Mouse (Mus musculus) CD4-positive, CD25-positive, alpha-beta regulatory T cell, adult 4 months (primary cell): ENCODE measurements at regions not wholly inside any gene's neighbourhood (a gene's known extent, or its start where the extent isn't known, plus 50 kb on each side); places are given as distances from the start of the nearest gene placed in this dataset.
A peak's percentile ranks its signal among the peaks of the same experiment; 100 is the strongest.

Experiments
- ATAC-seq: one replicate; pipeline ENCODE4 v1.8.0; 2017

DNA sequence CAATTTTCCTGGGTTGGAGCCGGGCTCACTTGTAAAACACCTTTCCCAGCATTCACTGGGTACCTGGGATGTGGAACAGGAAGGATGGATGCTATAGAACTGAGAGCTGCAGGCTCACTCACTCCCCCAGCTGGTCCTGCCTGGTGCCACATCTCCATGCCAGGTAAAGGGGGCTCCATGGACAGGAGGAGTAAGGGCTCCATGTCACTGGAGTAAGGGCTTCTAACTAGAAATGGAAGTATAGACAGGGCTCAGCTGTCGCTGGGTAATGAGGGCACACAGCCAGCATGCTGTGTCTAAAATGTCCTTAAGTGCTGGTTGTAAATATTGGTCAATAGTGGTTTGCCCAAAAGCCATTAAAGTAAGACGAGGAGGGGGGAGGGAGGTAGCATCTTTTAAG is 99.4 kb upstream of the Gpr12 start:
- no peak for ATAC-seq

DNA sequence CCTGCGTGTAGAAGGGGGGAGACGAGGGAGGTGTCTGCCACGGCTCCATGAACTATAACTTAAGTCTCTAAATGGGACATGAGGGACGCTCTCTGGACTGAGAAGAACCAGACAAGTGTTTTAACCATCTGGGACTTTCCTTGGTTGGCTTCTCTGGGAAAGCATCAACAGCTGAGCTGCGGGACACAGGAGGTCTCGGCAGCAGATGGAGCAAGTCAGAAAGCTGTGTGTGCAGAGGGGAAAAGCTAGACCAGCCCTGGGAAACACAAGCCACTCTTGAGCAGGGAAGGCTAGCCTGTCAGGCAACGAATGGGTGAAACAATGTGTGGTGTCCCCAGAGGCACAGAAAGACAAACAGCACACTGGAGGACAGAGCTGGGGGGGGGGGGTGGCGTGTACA is 98.5 kb upstream of the Gpr12 start:
- no peak for ATAC-seq

DNA sequence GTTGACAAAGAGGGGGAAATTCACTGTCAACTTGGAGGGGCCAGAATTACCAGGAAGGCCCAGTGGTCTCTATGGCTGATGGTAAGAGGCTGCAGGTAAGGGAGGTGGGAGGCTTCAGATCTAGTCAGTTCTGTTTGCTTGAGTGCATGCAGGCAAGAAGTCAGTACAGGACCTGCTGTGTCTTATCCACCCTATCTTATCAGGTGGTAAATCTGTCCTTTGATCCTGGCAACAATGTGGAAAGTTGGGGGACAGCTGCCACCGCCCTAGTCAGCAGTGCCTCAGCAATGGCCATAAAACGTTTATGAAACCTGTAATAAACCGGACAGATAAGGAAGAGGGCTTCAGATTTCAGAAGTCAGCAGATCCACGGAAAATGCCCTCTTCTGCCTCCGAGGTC is 97.9 kb upstream of the Gpr12 start:
- ATAC-seq, result no peak

DNA sequence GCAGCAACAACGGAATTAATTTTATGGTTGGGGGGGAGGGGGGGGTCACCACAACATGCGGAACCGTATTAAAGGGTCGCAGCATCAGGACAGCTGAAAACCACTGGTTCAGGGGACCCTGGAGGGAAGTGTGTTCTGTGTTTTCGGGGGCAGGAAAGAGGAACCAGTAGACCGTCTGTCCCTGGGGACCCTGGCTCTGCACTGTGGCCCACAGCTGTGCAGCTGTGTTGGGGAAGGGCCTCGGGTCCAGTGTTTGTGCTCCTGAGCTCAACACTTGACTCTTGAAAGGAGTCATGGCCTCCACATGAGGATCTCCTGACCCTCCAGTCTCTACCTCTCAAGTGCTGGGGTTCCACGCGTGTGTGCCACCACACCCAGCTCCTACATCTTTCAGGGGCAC is 96.5 kb upstream of the Gpr12 start:
- no peak for ATAC-seq

DNA sequence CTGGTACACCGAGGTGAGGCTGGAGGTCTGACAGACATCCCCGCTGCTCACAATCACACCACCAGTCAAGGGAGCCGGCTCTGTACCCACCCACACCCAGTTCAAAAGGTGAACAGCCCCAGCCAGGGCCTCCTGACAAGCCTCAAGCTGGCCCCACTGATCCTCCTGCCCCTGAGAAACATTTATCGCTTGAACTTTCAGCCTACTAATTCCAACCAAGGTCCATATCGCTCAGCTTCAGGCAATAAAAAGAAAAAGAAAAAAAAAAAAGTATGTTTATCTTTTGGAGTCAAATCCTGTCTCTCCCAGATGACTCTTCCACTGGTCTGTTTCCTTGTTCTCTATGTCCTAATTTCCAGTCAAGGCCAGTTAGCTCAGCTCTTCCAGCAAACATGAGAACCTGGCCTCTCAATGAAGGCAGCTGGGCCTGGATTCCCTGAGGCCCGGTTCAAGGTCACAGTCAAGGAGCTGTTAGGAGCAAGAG is 94.2 kb upstream of the Gpr12 start:
- no peak for ATAC-seq

DNA sequence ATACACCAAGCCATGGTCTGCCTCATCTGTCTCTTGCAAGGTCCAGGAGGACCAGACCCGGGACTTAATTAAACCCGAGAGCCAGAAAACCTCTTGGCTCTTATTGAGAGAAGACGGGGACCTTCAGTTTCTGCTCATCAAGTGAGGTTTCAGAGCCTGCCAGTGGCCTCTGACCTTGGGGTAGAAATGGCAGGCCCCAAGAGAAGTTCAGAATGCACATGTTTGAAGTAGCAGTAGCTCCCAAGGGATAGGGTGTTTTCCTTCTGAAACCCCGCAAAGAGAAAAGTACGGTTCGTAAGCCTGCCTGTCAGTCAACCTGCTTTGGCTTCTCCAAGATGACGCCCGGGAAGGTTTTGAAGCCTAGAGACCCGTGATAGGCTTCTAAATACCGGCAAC is 93.7 kb upstream of the Gpr12 start:
- ATAC-seq, result no peak

DNA sequence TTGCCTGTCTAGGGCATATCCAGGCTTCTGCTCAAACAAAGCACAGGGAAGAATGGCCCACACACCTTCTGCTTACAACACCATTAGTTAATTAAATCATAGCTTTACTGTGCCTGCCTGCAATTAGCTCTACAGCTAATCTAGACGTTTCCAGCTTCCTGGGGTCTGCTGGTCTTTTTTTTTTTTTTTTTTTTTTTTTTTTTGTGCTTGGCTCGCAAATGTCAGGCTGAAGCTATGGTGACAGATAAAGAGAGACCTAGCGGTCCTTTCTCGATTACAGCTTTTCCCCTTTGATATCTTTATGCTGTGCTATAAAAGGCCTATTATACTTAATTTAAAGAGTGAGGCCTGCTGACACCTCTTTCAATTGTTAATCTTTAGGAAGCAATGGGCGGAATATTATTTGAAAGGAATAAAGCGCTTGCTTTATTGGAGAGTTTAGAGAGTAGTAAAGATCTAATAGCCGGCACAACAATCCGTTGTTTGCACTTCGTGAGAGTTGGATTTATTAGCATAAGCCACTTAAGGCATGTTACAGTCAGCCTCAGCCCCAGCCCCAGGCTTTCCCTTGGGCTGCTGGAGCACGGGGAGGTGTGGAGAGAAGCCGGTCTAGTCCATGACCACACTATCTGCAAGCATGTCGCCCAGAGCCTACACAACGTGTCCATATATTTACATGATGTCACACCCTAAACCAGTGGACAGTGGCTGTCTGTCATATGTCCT is 93.2 kb upstream of the Gpr12 start:
- no peak for ATAC-seq

DNA sequence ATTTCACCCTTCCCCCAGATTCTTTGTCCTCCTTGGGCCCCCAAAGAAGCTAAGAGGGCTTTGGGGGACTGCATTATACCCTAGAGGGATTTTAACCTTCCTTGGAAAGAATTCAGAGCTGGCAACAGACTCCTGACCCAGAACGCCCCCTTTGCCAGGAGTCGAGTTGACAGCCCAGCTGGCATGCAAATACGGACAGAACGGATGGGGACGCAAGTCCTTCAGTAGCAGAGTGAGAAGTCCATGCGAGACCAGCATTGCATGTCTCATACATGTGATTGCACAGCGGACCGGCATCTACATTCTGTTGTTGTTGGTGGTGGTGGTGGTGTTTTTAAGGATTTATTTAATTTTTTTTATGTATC is 92.1 kb upstream of the Gpr12 start:
- no peak for ATAC-seq

DNA sequence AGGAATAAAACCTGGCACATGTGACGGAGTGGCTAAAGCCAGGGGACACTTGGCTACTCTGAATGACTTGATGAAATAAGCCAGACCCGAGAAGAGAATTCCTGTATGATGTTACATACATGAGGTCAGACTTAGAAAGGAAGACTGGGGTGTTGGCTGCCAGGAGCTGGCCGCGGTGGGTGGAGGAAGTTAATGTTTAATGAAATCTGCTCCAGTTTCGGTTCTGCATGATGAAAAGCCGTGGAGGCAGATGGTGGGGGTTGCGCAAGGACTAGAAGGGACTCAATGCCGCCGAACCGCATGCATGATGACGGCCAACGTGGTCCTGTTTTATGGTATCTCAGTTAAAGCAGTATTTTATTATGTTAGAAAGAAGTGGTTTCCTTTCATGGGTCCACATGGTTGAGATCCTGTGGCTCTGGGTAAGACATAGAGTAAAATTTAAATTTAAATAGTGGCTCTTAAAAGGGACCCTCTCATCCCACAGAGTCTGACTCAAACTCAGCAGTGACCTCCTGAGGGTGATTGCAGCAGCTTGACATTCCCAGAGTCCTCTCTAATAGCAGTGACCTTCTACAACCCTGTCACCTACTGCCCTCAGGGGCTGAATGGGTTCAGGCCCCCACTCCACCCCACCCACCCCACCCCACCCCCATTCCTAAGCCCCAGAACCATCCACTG is 91.6 kb upstream of the Gpr12 start:
- ATAC-seq, result no peak

DNA sequence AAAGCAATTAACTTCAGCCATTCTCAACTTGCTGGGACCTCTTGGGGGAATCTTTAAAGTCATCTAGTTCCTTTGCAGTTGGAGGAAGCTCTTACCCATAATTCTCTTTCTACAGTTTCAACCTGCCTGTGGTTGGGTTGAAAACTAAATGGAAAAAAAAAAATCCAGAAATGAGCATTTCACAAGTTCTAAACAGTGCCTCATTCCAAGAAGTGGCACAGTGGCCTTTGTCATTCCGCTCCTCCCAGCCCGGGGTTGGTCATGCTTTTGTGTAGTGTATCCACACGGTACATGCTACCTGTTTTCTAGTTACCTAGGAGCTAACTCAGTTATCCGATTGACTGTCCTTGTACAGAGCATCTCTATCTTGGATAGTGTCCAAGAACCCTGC is 90.8 kb upstream of the Gpr12 start:
- ATAC-seq, result no peak

DNA sequence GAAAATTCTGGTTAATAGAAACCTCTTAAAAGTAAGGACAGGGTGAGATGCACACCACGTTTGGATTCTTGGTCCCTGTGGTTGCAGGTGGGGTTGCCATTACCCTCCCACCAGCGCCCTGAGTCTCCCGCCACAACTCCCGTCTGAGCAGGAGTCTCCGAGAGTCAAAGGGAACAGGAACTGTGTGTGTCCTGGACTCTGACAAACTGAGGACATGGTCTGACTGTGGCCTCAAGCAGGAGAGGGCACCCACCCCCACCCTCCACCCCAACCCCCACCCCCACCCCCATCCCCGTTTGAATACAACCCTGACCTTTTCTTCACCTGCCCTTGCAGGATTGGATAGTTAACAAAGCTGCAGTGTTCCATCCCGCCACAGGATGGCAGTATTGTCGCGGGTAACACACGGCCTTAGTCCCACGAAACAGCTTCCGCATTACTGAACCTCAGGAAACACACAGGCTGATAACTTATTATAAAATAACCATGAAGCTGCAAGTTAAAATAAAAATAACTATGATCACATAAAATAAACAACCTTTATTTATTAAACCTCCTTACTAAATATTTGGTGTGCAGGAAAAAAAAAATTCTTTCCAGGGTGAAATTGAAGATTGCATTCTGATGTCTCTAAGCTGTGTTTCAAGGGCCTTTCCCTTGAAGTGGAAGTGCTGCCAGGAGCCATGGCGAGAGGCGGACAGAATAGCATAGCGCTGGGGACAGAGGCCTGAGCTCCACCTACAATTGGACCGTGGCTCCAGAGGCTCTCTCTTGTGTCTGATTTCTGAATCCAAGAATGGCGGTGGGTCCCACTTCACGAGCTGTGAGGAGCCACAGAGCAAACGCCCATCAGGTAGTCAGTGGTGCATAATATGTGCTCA is 90.2 kb upstream of the Gpr12 start:
- peak; percentile 90 for ATAC-seq

DNA sequence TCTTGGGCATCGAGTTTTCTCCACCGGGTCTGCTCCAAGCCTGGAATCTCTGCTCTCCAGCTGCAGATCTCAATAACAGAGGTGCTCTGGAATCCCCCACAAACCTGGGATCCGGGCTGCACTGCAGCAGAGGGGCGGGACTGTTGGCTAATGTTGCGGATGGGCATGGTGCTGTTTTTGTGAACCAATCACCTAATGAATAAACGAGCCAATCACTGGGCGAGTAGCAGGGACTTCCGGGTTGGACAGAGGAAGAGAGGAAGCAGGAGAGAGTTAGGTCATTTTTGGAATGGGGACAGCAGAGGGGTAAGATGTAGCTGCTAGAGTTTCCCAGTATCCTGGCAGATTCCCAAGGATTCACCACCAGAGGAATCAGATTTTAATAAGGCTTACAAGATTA is 76.7 kb upstream of the Gpr12 start:
- ATAC-seq, result no peak

DNA sequence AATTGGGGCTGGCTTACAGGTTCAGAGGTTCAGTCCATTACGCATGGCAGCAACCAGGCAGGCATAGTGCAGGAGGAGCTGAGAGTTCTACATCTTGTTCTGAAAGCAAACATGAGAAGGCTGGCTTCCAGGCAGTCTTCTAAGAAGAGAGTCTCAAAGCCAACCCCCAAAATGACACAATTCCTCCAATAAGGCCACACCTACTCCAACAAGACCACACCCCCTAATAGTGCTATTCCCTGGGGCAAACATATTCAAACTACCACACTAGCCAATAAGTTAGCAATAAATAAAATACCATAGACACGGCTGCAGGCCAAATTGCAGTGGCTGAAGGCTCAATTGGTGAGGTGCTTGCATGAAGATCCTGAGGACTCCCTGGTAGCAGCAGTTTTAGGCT is 72.2 kb upstream of the Gpr12 start:
- ATAC-seq, result no peak

DNA sequence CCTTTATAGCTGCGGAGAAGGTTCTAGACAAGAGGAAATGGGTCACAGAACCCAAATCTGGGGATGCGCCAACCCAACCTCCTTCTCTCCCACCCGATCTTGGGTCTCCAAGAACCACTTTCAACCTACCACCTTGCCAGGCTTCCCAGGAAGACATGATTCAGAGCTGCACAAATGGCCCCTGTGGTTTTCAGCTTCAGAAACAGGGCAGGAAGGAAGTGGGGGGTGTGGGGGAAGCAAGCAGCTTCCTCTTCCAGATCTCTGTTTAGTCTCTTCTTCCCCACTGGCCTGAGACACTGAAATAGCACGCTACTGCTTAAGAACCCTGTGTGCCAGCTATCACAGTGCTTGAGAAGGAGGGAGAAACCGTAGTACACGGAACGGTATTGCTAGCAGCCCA is 70.4 kb upstream of the Gpr12 start:
- ATAC-seq, result peak; percentile 93

DNA sequence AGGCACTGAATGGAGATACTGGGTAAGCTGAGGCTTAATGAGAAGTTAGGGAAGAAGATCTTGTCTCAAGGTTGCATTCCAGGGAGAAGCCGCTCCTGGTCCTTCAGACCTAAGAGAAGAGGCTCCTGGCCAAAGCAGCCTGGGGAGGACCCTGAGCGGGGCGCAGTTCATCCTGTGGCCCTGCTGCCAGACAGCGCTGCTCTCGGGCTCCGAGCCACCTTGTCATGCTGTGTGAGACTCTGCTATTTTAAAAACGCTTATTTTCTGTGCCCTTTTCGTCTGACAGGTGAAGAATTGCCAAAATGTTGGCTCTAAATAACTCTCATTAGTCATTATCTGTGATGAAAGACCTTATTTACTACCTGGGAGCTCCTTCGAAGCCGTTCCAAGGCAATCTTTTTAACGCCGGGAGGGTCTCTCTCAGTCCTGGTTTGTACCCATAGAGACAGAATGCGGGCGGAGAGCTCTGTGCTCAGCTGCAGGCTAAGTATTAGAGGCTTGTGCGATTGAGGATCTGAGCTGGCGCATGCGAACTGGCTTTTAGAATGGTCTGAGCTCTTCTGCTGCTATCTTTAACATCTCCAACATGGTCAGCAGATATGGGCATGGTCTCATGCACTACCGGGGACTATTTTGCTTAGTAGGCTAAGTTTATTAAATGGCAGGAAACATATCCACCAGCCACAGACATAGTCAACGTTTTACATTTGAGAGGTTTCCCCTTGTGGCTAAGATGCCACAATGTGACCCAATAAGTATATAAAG is 68.8 kb upstream of the Gpr12 start:
- no peak for ATAC-seq

DNA sequence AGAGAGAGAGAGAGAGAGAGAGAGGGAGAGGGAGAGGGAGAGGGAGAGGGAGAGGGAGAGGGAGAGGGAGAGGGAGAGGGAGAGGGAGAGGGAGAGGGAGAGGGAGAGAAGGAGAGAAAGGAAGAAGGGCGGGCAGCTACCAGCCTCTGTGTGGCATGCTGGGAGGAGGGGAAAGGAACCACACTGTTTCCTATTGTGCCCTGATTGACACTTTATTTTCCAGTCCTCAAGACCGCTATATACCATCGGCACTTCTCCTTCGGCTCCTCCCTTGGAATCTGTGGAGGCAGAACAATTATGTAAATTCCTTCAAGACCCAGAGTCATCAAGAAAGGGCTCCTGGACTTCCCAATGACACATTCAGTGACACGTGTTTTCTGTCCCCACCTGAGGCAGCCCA is 67.8 kb upstream of the Gpr12 start:
- ATAC-seq, result no peak

DNA sequence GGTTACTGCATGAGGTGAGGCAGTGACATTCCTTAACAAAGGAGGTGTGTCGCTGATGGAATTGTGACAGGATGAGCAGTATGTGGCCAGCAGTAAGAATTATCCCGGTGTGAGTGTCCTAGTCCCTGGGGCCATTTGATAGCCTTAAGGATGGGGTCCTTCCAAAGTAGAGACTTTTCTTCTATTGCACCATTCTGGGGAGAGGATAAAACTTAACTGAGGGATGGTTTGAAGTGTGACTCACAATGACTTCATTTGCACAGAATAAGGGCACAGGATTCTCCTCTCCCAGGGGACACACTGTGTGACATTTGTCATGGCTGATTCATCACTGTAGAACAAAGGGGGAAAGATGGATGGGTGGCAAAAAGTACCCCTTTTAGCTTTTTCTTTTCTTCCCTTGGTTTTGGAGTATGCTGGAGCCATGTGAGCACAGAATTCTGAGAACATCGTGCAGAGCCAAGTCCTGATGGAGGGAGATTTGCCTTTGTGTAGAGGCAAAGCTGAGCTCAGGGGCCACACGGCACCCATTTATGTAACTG is 63.6 kb upstream of the Gpr12 start:
- no peak for ATAC-seq

DNA sequence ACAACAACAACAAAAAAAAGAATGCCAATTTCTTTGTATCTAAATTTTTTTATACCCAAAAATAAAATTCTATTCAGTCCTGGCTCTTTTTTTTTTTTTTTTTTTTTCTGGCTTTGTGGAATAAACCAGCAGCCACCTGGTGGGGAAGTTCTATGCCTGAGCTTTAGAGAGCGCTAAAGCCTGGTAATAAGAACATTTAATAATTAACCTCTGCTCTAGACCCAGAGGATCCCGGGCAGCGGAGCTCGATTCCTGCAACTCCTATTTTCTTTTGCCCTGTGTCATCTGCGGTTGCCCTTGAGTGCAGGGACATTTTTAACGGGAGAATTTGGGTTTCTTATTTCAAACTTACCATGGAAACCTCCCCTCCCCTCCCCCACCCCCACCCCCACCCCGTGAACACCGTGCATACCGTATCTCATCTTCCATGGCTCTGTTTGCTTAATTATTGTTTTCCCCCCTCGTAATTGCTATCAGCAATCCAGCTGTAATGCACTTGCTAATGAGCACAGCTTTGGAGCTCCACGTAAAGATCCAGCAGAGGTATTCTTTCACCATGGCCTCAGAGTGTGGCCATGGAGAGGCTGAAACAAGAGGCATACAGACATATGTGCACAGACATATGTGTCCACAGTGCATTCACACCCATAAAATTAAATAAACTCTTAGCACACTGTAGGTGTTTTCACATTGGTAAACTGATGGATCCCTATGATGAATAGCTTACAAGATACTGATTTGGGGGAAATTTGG is 62.8 kb upstream of the Gpr12 start:
- no peak for ATAC-seq

DNA sequence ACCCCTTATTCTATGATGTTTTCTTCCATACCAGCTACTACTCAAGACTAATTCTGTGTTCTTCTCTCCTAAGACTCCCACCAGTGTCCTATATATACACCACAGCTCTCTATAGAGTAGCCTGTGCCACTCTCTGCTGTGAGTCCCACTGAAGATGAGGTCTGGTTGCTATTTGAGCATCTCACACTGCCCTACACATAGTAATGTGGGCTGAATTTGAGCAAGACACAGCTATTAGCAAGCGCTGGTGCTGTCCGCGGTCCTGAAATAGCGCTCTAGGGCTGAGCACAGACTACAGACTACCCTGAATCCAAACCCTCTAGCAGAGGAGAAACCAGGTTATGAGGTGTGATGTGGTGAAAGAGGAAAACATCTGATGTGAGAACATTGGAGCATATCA is 59.5 kb upstream of the Gpr12 start:
- ATAC-seq, result no peak

DNA sequence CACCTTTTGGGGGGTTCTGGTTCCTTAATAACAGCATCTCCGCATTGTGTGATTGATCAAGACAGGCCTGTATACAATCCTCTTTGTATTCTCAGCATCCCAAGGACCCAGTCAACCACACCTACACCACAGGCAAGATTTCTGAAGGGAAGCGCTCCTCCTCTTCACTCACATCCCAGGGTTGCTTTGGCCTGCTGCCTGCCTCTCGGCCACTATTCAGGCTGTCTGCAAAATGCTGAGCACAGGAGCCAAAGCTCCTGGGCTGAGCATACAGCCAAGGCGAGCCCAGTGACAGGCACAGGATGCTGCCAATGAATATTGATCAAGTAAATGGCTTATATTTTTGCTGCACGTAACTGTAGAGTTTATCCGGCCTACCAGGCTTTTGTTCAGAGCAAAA is 56.9 kb upstream of the Gpr12 start:
- ATAC-seq, result no peak

DNA sequence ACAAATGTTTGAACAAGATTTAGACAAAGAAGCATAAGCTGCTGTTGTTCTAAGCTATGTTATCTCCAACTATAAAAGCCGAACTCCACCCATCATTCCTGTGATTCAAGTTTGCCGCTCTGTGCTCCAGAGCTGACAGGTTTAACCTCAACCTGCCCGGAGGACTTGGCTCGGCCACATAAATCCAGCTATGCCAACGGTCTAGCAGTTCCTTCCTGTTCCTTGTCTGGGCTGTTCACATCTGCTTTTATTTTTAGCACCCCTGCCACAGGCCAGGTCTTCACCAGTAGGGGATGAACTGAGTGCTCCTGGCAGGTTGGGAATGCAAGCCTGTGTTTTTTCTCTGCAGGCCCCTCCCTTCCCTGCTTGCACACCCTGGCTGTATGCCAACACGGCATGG is 51.8 kb upstream of the Gpr12 start:
- ATAC-seq, result no peak
